Mouse (Mus musculus) lung, adult 18-20 months (tissue): Measurements from ENCODE around the gene Epb41l1.
"Not testable (repeated sequence)": the region's sequence is repeated elsewhere in the genome, so short reads cannot be mapped to it uniquely, and the experiment has no call there.

Source experiments
- DNase-seq, 2 experiments: peaks; one replicate each; pipeline ENCODE4 v3.0.0; 2022; ENCODE audit warnings: mixed read lengths in 2 of 2

Epb41l1 gene

DNA sequence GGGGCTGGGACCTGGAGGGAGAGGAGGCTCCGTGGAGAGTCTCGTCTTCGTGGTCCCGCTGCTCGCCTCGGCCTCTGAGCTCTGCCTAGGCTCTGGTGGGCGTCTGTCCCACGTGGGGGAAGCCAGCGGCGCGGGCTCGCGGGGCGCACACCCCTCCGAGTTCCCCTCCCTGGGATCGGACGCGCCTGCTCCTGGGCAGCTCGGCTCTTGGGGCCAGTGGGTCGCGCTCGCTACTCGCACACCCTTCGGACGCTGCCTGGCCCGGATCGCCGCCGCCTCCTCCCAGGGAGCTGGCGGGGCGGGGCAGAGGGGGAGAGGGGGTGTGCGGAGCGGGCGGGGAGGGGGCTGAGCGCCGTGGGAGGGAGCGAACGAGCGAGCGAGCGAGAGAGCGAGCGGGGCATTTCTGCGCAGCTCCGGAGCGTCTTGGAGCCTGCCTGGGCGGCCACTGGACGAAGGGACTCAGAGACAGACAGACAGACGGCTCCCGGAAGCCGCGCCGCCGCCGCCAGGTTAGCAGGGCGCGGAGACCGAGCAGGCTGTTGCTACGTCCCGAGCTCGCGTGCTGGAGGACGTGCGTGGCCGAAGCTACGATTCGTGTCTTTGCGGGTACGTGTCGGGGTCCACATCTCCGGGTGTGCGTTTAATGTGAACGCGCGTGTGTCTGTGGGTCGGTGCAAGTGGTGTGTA, at the start of gene Epb41l1:
Epb41l1 (plus strand) TSS at position 216 of the 687 bp plus-strand sequence.
- DNase-seq, result peak; percentile 76

DNA sequence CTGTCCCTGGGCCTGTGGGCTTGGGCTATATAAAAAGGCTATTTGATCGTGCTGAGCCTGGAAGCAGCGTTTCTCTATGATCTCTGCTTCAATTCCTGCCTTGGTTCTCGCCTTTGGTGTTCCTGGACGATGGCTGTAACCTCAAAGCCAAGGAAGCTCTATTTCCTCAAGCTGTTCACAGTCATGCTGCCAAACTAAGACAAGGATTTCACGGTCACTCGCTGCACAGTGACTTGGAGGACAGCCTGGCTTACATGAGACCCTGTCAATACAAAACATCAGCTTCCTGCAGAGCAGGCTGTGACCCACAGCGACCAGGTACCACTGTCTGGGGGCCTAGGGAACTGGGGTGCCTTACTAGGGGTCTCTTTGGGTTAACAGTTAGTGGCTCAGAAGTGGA, 43.8 kb upstream of the Epb41l1 start:
- no peak for DNase-seq

DNA sequence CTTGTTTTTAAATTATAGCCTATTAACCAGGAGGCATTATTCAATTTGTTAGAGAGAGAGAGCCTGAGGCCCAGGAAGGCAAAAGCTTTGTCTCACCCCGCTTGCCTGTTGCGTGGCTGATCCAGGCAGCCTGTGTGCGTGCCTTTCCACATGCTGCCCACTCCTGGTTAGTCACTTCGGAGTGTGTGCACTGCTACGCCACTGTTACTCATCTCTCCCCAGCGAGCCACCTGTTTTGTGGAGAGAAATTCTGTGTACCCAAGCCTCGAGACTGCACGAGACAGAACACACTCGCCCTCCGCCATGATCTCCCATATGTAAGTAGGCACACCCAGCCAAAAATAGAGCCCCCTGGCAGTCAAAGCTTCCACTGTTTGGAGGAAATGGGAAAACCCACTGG, 40.8 kb upstream of the Epb41l1 start:
- no peak for DNase-seq

DNA sequence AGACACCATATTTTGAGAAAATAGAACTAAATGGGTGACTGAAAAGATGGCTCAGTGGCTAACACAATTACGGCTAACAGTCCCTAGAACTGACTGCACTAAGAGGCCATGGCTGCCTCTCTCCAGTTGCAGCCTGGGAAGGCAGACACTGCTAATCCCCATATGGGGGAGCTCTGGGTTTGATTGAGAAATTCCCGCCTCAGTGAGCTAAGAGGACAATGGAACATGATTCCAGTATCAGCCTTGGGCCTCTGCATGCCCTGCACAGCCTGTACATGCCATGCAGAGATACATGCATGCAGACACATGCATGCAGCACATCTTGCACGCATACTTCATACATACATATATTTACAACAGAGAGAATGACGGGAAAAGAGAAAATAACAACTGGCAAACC, 39.4 kb upstream of the Epb41l1 start:
- DNase-seq, result peak in 1 of 2 experiments; percentile 6

DNA sequence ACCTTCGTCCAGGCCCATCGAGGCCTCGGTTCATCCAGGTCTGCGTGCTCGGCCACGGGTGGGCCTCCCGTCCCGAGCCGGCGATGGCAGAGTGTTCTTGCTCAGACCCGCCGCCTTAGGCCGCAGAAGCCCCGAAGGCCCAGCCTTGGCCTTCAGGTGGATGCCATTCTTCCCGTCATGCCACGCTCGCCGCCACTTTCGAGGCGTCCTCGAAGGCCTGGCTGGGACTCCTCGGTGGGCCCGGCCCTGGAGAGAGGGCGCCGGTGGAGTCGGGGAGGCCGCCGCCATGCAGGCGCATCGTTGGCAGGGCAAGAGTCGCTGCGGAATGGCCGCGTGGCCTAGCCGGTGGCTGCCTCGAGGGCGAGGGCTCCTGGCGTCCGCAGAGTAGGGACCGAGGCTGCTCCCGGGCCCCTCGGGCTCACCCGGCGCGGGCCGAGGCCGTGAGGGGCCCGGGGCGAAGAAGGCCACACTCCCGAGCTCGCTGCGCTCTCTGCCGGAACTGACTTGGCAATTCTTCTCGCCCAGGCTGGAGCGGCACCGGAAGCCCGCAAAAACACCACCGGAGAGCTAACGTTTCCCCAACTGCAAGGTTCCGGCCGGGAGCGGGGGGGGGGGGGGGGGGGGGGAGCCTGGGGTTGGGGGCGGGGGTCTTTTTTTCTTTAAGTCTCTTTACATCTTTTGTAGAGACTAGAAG, 28.1 kb upstream of the Epb41l1 start:
- peak; percentile 79 for DNase-seq

DNA sequence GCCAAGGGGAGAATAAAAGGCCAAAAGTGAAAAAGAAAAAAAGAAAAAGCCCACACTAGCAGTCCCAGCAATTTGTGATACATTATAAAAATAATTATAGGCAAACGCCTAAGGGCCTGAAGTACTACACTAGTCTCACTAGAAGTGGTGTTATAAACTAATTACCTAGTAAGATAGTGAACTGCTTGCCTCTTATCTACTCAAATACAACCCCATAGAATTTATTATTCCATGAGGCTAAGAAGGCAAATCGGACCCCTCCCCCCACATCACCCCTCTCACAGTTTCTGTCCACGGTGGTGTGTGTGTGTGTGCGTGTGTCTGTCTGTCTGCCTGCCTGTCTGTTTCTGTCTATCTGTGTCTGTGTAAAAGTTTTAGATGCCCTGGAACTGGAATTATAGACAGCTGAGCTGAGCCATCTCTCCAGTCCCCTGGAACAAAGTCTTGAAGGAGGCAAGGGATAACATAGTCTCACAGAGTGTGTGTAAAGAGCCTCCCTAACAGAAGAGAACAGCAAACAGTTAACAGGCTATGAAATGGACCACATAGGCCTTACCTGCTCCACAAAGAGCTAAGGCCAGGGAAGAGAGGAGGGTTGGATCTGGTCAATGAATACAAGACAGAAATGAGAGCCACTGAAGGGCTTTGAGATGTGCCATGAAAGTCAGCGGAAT, 27.4 kb upstream of the Epb41l1 start:
- no peak for DNase-seq

DNA sequence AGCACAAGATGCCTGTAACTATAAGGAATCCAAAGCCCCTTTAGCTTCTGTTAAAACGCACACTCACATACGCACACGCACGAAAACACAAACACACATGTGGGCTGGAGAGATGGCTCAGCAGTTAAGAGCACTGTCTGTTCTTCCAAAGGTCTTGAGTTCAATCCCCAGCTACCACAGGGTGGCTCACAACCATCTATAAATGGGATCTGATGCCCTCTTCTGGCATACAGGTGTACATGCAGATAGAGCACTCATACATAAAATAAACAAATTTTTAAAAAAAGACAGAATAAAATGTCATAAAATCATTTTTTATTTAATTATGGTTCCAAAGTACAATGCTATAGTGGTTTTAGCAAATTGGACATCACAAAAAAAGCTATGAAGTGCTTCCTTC, 26.4 kb upstream of the Epb41l1 start:
- no peak for DNase-seq

DNA sequence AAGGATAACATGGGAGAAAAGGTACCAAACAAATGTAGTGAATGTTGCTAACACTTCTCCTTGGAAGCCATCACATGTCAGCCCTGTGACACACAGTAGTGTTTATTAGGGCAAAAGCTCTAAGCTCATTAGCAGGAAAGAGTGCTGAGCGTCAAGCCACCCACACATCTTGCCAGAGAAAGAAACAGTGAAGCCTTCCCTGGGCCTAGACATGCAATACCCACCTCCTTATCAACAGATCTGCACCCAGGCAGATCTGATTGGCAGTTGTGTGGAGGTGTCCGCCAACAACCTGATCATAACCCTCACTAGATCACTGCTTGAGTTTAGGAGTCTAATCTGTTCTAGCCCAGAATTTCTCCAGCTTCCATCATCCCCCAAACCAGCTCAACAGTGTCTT, 24.6 kb upstream of the Epb41l1 start:
- no peak for DNase-seq

DNA sequence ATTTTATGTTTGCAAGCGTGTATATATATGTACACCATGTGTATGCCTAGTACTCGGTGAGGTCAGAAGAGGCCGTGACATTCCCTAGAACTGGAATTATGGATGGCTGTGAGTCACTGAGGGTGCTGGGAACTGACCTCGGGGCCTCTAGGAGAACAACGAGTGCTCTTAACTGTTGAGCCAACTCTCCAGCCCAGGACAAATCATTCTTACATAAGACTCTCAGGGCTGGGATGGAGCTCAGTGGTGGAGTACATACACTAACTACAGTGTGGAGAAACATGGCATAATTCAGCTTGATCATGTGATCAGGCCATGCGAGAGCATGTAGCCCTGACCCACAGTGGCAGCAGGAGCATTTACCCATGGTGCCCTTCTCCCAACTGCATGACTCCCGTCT, 22.7 kb upstream of the Epb41l1 start:
- no peak for DNase-seq

DNA sequence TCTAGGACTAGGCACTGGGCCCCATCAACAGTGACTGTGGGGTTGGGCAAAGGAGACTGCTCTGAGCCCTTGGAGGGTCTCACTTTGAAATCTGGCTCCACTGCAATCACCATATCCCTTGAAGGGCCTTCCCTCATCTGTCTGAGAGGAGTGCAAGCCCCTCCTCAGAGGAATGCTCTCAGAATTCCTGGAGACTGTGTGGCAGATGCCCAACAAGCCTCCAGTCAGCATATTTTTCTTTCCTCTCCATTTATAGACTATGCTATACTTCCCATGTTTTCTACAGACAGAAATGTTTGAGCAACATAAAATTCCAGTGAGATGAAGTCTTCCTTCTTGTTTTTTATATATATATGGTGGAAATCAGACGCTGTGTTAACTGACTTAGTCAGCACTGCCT, 21.2 kb upstream of the Epb41l1 start:
- no peak for DNase-seq

DNA sequence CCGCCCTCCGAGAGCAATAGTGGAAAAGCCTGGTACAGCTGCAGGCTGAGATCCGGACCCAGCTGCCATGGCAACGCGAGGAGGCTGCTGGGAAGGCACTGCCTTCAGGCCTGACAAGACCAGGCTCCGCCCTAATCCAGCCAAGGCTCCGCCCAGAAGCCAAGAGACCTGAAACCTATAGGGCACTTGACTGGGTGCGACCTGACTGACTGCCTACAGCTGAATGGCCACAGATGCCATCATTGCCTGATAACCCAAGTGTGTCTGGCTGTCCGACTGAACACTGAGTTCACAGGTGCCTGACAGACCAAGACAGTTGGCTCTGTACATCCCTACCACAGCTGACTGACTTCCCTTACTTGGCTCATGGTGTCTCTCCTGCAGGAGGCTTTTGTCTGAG, 19.4 kb upstream of the Epb41l1 start:
- DNase-seq, result peak; percentile 41 to 67

DNA sequence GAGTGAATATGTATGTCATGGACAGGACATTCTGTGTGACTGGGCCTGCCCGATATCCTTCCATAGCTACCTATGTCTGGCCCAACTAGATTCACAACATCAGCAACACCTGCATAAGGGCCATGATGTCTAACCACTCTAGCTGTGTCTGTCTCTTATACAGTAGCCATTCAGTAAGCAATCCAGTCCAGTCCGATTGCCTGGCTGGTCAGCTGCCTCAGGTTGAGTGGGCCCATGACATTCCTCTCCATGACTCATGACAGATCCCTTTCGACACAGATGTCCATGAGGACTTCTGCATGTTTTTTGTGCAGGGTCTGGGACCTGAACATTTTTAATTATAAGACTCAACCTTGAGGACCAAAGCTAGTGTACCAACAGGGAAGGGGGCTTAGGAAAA, 18.7 kb upstream of the Epb41l1 start:
- no peak for DNase-seq

DNA sequence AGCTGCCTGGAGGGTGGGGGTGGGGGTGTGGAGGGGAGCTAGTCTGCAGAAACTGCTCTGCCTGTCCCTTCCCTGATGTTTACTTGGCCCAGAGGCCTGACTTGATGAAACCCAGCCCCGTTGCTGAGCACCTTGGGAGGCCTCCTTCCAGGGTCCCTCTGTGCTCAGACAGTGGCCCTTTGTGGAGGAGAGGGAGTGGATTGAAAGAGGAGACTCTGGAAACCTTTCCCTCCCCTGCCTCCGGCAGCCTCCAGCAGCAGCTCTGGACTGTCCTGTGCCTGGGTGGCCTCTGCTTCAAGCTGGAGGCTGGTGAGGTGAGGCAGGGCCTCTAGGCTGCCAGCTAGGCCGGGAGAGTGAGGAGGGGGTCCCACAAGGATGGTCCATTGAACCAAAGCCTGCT, 13.7 kb upstream of the Epb41l1 start:
- no peak for DNase-seq

DNA sequence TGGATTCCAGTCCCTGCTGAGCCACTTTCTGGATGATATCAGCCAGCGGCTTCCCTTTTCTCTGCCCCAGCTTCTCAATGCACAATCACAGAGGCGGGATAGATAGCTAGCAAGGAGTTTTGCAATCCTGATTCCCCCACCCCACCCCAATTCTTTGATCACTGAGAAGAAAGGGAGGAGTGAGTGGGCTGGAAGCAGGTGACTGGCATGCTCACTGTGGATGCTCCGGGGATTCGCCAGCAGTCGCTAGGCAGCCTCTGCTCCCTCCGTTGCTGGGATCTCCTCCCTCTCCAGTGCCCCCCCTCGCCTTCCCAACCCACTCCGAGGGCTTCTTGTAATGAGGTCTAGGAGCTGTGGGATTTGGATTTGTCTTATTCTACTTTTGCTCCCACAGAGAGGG, 12.5 kb upstream of the Epb41l1 start:
- DNase-seq, result no peak

DNA sequence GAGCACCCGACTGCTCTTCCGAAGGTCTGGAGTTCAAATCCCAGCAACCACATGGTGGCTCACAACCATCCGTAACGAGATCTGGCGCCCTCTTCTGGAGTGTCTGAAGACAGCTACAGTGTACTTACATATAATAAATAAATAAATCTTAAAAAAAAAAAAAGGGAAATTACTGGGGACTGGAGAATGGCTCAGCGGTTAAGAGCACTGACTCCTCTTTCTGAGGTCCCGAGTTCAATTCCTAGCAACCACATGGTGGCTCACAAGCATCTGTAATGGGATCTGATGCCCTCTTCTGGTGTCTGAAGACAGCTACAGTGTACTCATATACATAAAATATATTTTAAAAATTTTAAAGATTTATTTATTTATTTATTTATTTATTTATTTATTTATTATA, 9.4 kb upstream of the Epb41l1 start:
- DNase-seq, result not testable (repeated sequence)

DNA sequence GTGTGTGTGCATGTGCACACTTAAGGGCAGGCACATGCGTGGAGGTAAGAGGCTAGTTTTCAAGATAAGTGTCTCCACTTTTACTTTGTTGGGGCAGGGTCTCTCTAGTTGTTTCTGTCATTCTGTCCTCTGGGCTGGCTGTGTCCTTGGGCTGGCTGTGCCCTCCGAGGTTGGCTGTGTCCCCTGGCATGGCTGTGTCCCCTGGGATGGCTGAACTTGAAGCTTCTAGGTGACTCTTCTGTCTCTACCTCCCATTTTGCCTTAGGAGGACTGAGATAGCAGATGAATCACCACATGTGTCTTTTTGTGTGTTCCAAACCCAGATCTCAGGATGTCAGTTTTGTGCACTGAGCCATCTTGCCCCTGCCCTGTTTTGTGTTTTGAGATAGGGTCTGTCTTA, 5.7 kb upstream of the Epb41l1 start:
- no peak for DNase-seq

DNA sequence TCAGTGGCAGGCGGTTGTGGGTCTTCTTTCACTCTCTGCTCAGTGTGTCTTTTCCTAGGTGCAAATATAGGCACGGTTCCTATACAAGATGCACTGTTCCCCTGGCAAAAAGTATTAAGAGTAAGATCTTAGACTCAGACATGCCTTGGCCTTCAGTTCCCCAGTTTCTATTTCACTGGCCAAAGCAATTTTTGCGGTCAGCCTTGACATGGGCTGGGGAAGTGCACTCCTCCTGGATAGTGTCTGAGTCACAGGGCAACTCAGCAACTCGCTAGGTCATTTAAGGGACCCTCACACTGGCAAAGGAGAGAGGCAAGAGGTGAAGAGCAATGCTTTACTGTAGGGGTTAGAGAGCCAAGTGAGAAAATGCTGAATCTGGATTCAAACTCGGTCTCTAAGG, 5.0 kb upstream of the Epb41l1 start:
- peak in 1 of 2 experiments; percentile 27 for DNase-seq

DNA sequence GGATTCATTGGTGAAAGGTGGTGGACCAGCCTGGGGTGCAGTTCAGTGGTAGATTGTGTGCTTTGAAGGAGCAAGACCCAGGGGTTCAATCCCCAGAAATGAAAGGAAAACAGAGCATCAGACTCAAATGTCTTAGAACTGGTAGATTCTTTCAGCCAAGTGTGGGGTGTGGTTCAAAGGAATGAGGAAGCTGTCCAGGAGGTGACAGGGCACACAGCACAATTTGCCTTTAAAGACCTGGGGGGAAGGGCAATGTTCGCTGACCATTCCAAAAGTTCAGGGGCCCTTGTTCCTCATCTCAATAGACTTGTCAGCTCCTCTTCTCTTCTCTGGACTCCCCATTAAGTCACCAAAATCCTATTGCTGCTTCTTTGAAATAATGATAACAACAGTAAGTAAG, 3.5 kb upstream of the Epb41l1 start:
- peak; percentile 43 to 65 for DNase-seq

DNA sequence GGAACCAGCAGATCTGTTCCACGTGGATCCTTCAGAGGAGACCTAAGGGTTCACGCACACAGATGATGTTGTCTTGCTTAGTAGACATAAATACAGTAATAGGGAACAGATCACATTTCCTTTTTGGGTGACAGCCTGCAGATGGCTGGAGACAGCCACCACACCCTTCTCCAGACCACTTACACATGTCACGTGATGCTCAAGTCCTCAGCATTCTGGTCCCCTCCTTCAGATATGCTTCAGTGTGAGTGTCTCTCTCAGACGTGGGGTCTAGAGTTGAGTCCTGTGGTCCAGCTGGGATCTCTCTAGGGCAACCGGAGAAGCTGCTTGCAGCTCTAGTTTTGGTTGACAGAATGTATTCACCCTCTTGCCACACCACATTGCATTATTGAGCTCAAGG, 2.2 kb upstream of the Epb41l1 start:
- DNase-seq, result no peak

DNA sequence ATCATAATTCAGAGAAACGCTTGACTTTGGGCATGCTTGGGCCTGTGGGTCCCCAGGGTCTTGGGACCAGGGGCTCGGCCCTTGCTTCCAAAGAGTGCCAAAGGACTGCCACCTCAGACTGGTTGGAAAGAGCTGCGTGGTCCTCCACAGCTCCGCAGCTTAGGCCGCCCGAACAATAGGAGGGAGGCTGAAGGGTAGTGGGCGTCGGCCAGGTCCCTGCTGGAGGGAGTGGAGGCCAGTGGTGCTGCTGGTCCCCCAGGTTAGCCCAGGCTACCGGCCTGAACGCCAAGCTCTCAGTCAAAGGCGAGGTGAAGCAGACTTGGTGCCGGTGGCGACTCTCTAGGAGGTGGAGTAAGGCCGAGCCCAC, 399 bp upstream of the Epb41l1 start:
- no peak for DNase-seq

DNA sequence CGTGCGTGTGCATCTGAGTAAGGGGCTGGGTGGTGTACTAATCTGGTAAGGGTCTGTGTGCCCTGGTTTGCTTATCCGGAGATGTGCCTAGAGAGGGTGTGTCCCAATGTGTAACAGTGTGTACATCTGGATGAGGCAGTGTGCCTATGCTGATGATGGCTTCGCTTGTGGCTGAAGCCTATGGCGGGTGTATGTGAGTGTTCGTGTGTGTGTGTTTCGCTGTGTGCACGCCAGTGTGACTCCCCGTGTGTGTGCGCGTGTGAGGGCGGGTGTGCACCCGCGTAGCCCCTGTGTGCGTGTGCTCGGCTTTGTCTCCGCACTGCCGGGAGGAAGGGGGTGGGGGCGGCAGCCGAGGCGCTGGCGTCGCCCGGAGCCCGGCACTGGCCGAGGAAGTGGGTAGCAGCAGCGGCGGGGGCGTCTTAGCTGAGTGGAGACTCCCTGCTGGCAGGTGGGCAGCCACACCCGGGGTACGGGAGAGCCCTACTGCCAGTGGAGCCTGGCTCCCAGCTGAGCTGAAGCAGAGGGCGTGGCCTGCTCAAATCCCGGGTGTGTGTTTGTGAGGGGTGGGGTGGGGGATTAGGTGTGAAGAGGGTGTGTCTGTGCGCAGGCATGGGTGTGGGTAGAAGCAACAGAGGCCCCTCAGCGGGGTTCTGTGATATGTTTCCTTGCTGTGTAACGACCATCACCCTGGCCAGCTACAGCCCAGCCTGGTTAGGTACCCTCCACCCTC, 837 bp downstream of the Epb41l1 start:
- DNase-seq, result peak; percentile 43 to 65

DNA sequence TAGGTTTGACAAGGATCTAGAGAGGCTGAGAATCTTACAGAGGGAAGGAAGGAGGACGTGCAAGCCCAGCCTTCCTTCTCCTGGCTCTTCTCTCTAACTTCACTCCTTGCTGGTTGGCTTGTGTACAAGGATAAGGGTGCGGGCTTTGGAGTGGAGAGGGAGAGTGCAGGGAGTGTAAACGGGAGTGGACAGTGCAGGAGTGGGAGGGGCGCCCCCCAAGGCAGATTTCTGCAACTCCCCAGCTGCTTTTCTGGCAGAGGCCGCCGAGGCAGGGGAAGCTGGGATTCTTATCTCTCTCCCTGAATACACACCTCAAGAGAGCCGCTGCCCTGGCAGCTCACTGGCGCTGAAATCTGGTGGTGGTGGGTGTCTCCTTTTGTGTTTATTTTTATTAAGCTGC, 1.9 kb downstream of the Epb41l1 start:
- peak; percentile 51 to 71 for DNase-seq

DNA sequence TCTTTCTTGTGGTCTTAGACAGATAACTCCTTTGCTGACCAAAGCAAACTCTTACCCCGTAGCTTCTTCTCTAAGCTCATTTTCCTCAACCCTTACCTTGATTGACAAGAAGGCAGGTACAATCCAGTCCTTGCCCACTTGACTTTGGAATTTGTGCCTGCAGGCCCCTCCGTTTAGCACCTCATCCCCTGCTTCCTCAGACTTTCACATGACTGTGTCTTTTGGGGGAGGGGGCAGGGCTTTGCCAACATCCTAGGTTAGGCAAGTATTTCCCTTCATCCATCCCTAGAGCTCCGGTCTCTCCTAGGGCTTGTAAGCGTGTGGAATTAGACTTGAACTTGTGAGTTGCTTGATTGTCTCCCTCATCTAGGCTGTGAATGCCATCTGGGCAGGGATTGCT, 3.0 kb downstream of the Epb41l1 start:
- no peak for DNase-seq

DNA sequence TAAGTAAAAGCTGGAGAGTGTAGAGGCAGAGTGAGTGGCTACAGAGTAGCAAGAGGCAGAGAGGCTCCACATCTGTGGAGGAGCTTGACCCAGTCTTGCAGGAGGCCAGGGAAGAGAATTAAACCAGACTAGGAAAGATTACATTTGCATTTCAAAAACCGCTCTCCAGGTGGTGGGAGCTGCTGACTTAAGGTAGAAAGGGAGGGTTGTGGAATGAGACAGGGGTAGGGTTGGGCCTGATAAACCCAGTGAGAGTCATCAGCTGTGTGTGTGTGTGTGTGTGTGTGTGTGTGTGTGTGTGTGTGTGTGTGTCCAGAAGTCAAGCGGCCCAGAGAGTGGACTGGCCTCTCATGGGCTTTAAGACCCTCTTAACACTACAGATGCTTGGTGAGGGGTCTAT, 4.9 kb downstream of the Epb41l1 start:
- no peak for DNase-seq
